Mouse (Mus musculus) embryonic facial prominence, embryonic 12.5 days (tissue): Measurements from ENCODE around the gene Obox8. TPM values are rescaled to one million over a fixed set of nuclear protein-coding genes. Genes with fewer than 3 reads are reported as not detected.

ENCODE experiments used
- ATAC-seq: fragments of 200-750 bp; cut with Nextera tagmentation; 2 replicates; pipeline ENCODE4 v1.8.0; 2017; ENCODE audit not compliant: insufficient number of reproducible peaks, insufficient read depth, low FRiP score, low TSS enrichment
- H3K27ac ChIP-seq: fragments of 300-500 bp; sonication (generic); 2 replicates; pipeline ENCODE4 v1.5.1; 2016; ENCODE audit warnings: mild to moderate bottlenecking
- H3K27me3 ChIP-seq: fragments of 300-500 bp; sonication (generic); 2 replicates; pipeline ENCODE4 v1.6.1; 2016; ENCODE audit warnings: mild to moderate bottlenecking, moderate library complexity
- H3K36me3 ChIP-seq: fragments of 300-500 bp; sonication (generic); 2 replicates; pipeline ENCODE4 v1.6.1; 2016; ENCODE audit warnings: mild to moderate bottlenecking
- H3K4me1 ChIP-seq: fragments of 300-500 bp; sonication (generic); 2 replicates; pipeline ENCODE4 v1.6.1; 2016
- H3K4me2 ChIP-seq: fragments of 300-500 bp; sonication (generic); replicated peaks from 2 replicates; pipeline ENCODE4 v1.6.1; 2016; ENCODE audit warnings: mild to moderate bottlenecking, moderate library complexity
- H3K4me3 ChIP-seq: fragments of 300-500 bp; sonication (generic); 2 replicates; pipeline ENCODE4 v1.5.1; 2016; ENCODE audit warnings: mild to moderate bottlenecking
- H3K9ac ChIP-seq: fragments of 300-500 bp; sonication (generic); 2 replicates; pipeline ENCODE4 v1.6.1; 2016; ENCODE audit warnings: mild to moderate bottlenecking, moderate library complexity
- H3K9me3 ChIP-seq: fragments of 300-500 bp; sonication (generic); 2 replicates; pipeline ENCODE4 v1.6.1; 2016; ENCODE audit warnings: mild to moderate bottlenecking, moderate library complexity
- WGBS: fragments of 180-500 bp; shearing (Covaris S2); methylation state at CpG from one replicate; pipeline ENCODE4 v1.1.7; 2016; 5-methylcytosine and 5-hydroxymethylcytosine counted together
- polyA plus RNA-seq: library from polyadenylated mRNA; unstranded; fragments of >200 nt; fragmentation: Nextera tagmentation; extraction: Ambion mirVana; gene quantifications from 2 replicates; pipeline ENCODE4 v1.2.1, GENCODE M21; 2016

Gene Obox8
- polyA plus RNA-seq, result not detected in 2 replicates

DNA sequence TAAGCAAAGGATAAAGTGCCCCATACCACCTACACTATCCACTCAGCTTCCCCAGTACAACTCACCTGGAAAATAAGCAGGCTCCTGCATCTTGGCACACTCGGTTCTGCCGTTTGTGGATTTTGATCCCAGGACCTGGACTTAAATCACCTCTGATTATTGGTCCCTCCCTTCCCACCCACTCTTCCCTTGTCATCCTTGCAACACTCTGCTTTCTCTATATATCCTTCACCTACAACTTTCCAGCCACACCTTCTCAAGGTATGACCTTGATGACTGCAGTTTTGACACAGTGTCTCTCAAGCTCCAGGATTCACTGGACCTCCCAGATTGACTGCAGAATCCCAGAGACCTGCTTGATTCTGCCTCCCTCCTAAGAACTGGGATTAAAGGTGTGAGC is at the start of gene Obox8:
Obox8 (minus strand) TSS at position 101 of the 400 bp plus-strand sequence.
- Histone ChIP-seq H3K4me2 (no peak within 1 kb of the TSS), H3K9me3 (peaks cover 34% of the 10 kb centered on the region; the same call in 1 of the 2 replicates), H3K4me3 (no peak within 1 kb of the TSS), H3K9ac (no peak within 1 kb of the TSS), H3K27ac (no peak within 1 kb of the TSS), H3K4me1 (no peaks in the 10 kb centered on the region), H3K36me3 (no peaks in the 10 kb centered on the region), H3K27me3 (no peaks in the 10 kb centered on the region)
- 85% methylated on average over 2 of the region's 2 CpGs for WGBS
- ATAC-seq, result no peak

DNA sequence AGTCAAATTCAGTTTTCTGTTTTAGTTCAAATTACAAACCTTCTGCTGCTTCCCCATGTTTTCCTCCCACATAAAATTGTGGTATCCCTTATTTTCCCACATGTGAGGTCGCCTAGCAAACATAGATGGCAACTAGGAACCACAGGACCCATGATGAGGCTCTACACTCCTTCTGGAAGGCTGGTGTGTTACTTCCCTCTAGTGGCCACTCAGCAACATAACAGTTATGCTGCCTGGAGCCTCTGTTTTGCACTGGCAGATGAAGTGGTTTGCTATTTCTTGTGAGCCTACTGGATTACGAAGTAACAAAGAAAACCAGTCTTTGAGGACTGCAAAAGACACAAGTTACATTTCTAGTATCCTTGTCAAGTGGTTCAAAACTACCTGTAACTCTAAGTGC is 16.1 kb downstream of the Obox8 start:
- Histone ChIP-seq H3K9me3 (no peaks in the 10 kb centered on the region), H3K27me3 (no peaks in the 10 kb centered on the region), H3K4me2 (no peak overlapping the region), H3K9ac (no peak overlapping the region), H3K36me3 (no peaks in the 10 kb centered on the region), H3K4me3 (no peak overlapping the region), H3K4me1 (no peaks in the 10 kb centered on the region), H3K27ac (no peak overlapping the region)
- no peak for ATAC-seq
- 25% methylated on average over 2 of the region's 2 CpGs for WGBS

DNA sequence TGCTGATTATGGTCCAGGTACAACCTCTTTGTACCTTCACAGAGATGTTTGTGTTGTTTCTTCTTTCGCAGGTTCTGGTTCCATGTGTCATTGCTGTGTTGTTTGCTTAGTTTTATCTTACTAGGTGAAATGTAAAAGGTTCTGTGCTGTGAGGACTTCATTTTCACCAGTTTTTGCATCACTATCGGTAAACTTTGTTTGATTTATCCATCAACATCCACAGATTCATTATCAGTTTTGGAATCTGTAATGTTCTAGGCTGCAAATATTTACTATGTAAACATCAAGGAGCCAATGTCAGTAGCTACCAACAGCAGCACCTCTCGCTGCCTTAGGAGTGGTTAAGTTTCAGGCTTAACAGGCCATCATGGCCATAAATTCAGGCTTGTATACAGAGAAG is 24.7 kb downstream of the Obox8 start:
- H3K27me3 ChIP-seq, result no peaks in the 10 kb centered on the region
- no peak overlapping the region for H3K4me3 ChIP-seq
- 77% methylated on average over 3 of the region's 3 CpGs for WGBS
- H3K4me2 ChIP-seq, result no peak overlapping the region
- H3K27ac ChIP-seq, result no peak overlapping the region
- peaks cover 10% of the 10 kb centered on the region for H3K9me3 ChIP-seq
- ATAC-seq, result no peak
- H3K4me1 ChIP-seq, result no peaks in the 10 kb centered on the region
- no peaks in the 10 kb centered on the region for H3K36me3 ChIP-seq
- no peak overlapping the region for H3K9ac ChIP-seq

DNA sequence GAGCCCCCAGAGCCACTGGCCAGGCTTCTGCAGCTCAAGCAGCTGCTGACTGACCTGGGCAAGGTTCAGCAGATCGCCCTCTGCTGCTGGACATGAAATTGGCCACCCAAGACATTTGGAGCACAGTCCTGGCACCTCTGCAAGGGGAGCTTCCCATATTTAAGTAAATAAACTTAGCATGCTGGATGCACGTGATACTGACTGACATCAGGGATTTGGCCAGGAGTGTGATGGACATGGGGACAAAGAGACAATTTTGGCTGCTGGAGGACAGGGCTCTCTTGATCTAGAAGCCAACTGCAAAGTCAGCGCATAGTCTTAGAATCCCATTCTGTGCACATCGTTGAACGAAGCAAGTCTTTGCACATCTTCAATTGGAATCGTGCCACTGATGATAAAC is 25.8 kb downstream of the Obox8 start:
- Histone ChIP-seq H3K27me3 (no peaks in the 10 kb centered on the region), H3K27ac (no peak overlapping the region), H3K4me3 (no peak overlapping the region), H3K36me3 (no peaks in the 10 kb centered on the region), H3K9ac (no peak overlapping the region), H3K9me3 (peaks cover 10% of the 10 kb centered on the region), H3K4me1 (no peaks in the 10 kb centered on the region), H3K4me2 (no peak overlapping the region)
- 85% methylated on average over 6 of the region's 6 CpGs for WGBS
- no peak for ATAC-seq

Other genes with a start within 250 kb of the Obox8 start
- not detected in 2 replicates for gene Sult2a3, start 210.5 kb downstream of the Obox8 start, polyA plus RNA-seq
- not detected in 2 replicates for gene Sult2a6, start 78.7 kb downstream of the Obox8 start, polyA plus RNA-seq
- not detected in 2 replicates for gene Sult2a8, start 113.2 kb upstream of the Obox8 start, polyA plus RNA-seq
- gene Sult2a7, start 160.7 kb upstream of the Obox8 start, polyA plus RNA-seq, result not detected in 2 replicates
- gene Vmn1r90, start 229.9 kb upstream of the Obox8 start, polyA plus RNA-seq, result 0.27 and 0.29 TPM in 2 replicates